Mouse (Mus musculus): ENCODE data around the gene Pgm1.

Pgm1 gene

GRCm38 (mm10) chr4:100034971-100035370 lies 105.8 kb downstream of the Pgm1 start:
- TF ChIP-seq NANOG (IDR thresholded peaks at IDR 0.05; ENCODE audit: borderline replicate concordance, low read length), result no peak
- Histone ChIP-seq H3K9me3 (ENCODE audit: low read length) (no peaks in the 10 kb centered on the region), H3K36me3 (ENCODE audit: insufficient read depth, low read length) (no peaks in the 10 kb centered on the region), H3K4me1 (replicated peaks; ENCODE audit: low read depth, low read length) (no peaks in the 10 kb centered on the region), H3K27me3 (ENCODE audit: insufficient read depth, low read length) (peaks cover 9% of the 10 kb centered on the region; the same call in 1 of the 2 replicates), H3K4me3 (replicated peaks; ENCODE audit: low read length) (no peak overlapping the region)

GRCm38 (mm10) chr4:100035919-100036554 lies 106.8 kb downstream of the Pgm1 start:
- H3K36me3 ChIP-seq (ENCODE audit: insufficient read depth, low read length), result no peaks in the 10 kb centered on the region
- H3K4me3 ChIP-seq (replicated peaks; ENCODE audit: low read length), result no peak overlapping the region
- H3K4me1 ChIP-seq (replicated peaks; ENCODE audit: low read depth, low read length), result no peaks in the 10 kb centered on the region
- TF ChIP-seq CTCF (conservative IDR thresholded peaks at IDR 0.05; ENCODE audit: low read length), result no peak
- TF ChIP-seq POU5F1 (IDR thresholded peaks at IDR 0.05; ENCODE audit: borderline replicate concordance, low read length), result no peak
- no peak for TF ChIP-seq NANOG (IDR thresholded peaks at IDR 0.05; ENCODE audit: borderline replicate concordance, low read length)
- peaks cover 12% of the 10 kb centered on the region; the same call in 1 of the 2 replicates for H3K27me3 ChIP-seq (ENCODE audit: insufficient read depth, low read length)
- no peaks in the 10 kb centered on the region for H3K9me3 ChIP-seq (ENCODE audit: low read length)

Data from E14TG2a.4 (cell line).